Mouse (Mus musculus) urinary bladder, postnatal 36 days (tissue): ENCODE measurements around the gene Serhl.
"Not testable (repeated sequence)": the region's sequence is repeated elsewhere in the genome, so short reads cannot be mapped to it uniquely, and the experiment has no call there.

Experiments
- DNase-seq, 2 experiments: peaks; one replicate each; pipeline ENCODE4 v3.0.0; 2022; ENCODE audit warnings: low spot score in 2 of 2, mixed read lengths in 1 of 2

Gene Serhl

DNA sequence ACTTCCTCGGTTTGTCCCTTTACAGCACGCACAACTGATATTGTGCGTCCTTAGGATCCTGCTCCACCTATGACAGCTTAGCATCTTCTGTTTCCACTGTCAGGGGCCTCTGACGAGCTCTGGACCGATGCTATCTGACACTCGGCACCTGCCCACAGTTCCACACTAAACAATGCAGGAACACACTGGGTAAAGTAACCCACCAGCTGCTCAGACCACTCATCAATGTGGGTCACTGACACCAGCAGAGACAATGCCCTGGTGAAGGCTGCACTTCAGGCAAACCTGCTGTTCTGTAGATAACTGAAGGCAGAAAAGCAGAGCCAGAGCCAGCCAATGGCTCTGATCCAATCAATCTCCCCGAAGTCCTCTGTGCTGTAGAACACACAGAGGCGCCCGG lies 37.3 kb downstream of the Serhl start:
- DNase-seq, result no peak

- not testable (repeated sequence) for DNase-seq
Observed at GRCm38 (mm10) chr15:83127037-83127436, 37.7 kb downstream of the Serhl start.

GRCm38 (mm10) chr15:83129530-83130231 lies 40.4 kb downstream of the Serhl start:
- DNase-seq, result no peak

DNA sequence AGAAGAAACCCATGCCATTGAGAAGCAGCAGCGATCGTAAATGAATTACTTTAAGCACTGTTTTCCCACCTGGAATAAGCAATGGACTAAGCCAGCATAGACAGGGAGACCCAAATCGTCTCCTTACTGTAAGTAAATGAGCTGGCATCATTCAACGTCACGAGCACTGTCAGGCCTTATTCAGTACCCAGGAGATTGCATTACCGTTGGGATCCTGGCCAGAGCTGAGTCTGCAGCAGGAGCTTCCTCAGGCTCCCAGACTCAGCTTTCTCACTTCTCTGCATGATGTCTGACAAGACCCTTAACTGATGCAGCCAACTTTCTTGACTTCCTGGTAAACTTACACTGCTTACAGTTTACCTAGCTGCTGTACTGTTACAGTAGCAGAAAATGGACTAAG lies 45.4 kb downstream of the Serhl start:
- no peak for DNase-seq

- DNase-seq, result no peak
Observed at GRCm38 (mm10) chr15:83135654-83136053, 46.3 kb downstream of the Serhl start.

- DNase-seq, result no peak
Observed at GRCm38 (mm10) chr15:83142861-83143260, 53.6 kb downstream of the Serhl start.

DNA sequence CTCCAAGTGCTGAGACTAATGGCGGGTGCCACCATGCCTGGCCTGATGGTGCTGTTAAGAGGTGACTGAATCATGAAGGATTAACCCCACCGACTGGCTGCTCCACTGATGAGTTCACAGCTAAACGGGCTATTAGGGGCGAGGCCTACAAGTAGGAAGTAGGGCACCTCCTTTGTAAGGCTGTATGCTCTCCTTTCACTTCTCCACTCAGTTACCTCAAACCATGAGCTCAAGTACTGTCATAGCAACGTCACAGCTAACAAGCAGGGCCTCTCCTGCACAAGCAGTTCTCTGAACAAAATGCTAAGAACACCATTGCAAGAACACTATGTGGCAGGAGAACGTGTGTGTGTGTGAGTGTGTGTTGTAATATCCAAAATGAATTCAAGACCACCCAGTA lies 56.2 kb downstream of the Serhl start:
- DNase-seq, result no peak

GRCm38 (mm10) chr15:83148395-83148794 lies 59.1 kb downstream of the Serhl start:
- no peak for DNase-seq

- DNase-seq, result no peak
Observed at GRCm38 (mm10) chr15:83148801-83149195, 59.5 kb downstream of the Serhl start.

- DNase-seq, result peak; percentile 97
Observed at GRCm38 (mm10) chr15:83149196-83150072, 60.1 kb downstream of the Serhl start, which contains the start of gene Poldip3. Poldip3 (minus strand) TSS chr15:83149384.

GRCm38 (mm10) chr15:83150073-83150442 lies 60.8 kb downstream of the Serhl start:
- no peak for DNase-seq

DNA sequence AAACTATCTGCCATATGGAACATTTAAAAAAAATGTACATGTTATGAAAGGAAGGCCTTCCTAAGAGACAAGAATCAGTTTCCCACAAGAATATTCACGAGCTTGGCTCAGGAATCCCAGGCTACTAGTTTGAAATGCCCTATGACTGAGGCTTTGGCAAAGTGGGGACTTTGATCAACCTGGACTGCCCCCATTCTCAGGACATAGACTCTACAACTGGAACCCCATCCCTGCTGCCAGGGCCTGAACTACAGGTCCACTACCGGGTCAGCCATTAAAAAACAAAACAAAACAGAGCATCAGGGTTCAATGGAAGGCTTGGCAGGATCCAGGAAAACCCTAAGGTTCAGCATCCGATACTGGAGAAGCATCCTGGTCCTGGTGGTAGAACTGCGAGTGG lies 61.4 kb downstream of the Serhl start:
- DNase-seq, result no peak

GRCm38 (mm10) chr15:83154309-83154708 lies 65.0 kb downstream of the Serhl start:
- no peak for DNase-seq

DNA sequence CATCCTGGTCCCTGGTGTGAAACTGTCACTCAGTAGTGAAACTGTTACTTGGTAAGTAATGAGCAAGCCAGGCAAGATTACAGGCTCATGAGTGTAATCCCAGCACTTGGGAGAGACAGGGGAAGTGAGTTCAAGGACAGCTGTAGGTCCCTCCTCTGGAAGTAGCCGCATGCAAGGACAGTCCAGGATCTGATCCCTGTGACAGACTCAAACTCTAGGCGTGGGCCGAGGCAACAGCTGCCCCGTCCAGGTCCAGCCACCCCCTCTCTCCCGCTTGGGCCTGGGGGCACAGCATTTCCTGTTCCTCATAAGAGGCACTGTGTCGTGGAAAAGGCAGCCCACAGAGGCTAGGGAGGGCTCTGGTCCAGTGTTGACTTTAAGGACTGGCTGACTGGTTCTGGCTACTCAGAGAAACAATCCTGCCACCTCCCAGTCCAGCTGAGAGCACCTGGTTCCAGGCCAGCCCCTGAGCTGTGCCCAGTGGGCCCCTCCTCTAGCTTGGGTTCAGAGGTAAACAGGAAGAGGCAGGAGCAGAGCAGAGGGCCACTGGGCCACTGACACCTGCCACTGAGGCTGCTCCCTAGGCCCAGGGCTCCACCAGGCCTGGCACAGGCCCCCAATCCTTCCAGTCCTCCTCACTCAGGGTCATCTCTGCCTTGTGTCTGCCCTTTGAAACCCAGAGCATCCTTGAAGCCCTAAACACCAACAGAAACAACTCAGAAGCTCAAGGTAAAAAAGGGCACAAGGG lies 66.5 kb downstream of the Serhl start:
- DNase-seq, result no peak

GRCm38 (mm10) chr15:83156929-83157666 lies 67.8 kb downstream of the Serhl start:
- peak; percentile 64 to 72 for DNase-seq

- no peak for DNase-seq
Observed at GRCm38 (mm10) chr15:83157667-83158064, 68.4 kb downstream of the Serhl start.

GRCm38 (mm10) chr15:83158587-83159160 lies 69.4 kb downstream of the Serhl start:
- DNase-seq, result no peak

DNA sequence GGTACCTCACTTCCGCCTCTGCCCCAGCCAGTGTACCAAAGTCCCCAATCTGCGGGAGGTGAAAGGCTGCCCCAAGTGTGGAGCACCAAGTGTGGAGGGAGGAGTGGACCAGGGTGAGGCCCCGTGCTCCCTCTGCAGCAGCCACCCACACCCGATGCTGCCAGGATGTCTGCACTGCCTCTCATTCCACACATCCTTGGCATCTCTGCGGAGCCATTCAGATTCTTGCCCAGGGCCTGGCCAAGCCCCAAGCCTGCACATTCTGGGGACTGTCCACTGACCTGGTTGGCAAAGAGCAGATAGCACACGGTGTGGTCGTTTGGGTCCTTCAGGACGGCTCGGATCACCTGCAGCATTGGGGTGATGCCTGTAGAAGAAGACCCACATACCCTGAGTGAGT lies 70.5 kb downstream of the Serhl start:
- DNase-seq, result no peak

- DNase-seq, result no peak
Observed at GRCm38 (mm10) chr15:83160561-83160960, 71.3 kb downstream of the Serhl start.

DNA sequence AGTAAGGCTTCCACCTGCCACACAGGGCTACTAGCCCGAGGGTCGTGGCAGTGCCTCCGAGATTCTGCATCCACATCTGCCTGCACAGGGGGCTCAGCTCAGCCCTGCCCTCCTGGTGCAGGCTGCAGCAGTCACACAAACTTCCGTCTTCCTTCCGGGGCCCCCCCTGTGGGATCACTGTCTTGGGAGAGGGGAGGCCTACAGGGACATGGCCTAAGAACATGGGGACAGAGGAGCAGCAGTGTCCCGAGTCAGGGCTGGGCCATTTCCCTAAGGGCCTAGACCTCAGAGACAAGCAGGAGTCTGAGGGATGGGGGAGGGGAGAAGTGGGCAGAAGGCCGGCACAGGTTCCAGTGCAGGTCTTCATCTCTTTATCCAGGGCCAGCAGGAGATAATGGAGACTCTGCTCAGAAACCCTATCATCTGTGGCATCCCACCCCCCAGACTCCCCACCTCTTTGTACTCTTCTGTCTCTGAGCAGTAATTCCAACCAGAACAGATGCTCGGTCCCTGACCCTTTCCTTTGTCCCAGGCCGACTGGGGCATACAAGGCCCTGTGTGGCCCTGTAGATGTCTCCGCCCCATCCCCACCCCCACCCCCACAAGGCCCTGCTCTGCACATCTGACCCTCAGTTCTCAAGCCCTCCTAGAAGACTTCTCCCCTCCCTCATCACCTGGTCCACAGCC lies 71.9 kb downstream of the Serhl start:
- DNase-seq, result no peak

DNA sequence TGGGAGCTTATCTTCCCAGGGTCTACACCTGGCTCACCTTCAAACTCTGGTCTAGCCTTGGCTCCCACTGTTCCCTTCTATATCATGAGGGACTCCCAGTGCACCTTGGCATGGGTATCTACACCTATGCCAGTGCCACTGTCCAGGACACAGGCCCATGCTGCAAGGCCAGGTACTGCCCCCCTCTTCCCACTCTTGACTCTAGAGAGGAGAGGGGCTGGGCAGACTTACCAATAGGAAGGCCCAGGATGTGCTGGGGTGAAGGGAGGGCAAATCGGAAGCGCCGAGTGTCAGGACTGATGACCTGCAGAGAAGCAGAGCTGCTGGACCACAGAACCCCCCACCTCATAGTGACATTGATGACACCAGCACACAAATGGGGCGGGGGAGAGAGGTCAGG lies 72.7 kb downstream of the Serhl start:
- DNase-seq, result no peak
